Mouse (Mus musculus): ENCODE data around the gene Ugt1a10. TPM values are rescaled to one million over a fixed set of nuclear protein-coding genes. Genes with fewer than 3 reads are reported as not detected.
"Not testable (repeated sequence)": the region's sequence is repeated elsewhere in the genome, so short reads cannot be mapped to it uniquely, and the experiment has no call there.

The Ugt1a10 gene
- polyA plus RNA-seq, 1 experiment: not detected

DNA sequence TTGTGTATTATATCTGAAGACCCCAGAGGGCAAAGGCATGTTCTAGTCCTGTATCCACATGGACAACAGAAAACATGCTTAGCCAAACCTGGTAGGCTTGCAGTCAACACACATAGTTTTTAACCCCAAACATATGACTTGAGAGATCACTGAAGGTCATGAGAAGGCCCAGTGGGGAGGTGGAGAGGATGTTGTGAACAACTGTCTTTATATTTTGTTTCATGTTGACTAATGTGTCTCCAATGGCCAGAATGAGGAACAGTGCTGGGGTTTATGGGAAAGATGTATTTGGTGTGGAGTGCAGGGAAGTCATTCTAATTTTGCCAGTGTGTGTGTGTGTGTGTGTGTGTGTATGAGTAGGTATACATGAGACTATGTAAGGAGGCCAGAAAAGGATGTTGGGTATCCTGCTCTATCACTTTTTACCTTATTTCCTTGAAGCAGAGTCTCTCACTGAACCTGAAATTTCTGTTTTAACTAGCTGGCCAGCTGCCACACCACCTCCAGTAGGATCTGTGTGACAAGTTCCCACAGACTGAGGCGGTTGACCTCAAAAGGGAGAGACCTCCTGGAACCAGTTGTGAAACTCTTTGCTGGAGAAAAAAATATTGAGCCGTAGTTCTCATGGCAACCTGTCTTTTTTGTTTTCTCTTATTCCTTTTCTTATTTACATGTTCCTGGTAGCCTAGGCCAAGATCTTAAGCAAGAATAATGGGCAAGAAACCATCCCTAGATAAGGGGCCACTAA lies 169.0 kb downstream of the Ugt1a10 start:
- Histone ChIP-seq H3K4me1 (ENCODE audit: control insufficient read depth, insufficient read depth, low read length) (no peaks in the 10 kb centered on the region), H3K4me3 (ENCODE audit: insufficient read depth, low read depth, low read length) (no peak overlapping the region), H3K27ac (ENCODE audit: insufficient read depth, low read depth, low read length) (no peak overlapping the region)
- TF ChIP-seq POLR2A (IDR thresholded peaks at IDR 0.05; ENCODE audit: insufficient read depth, low read depth, low read length) (no peak), CTCF (IDR thresholded peaks at IDR 0.05; ENCODE audit: insufficient read depth, low read depth, low read length) (no peak)
- 66% methylated on average over 2 of the region's 2 CpGs for WGBS

DNA sequence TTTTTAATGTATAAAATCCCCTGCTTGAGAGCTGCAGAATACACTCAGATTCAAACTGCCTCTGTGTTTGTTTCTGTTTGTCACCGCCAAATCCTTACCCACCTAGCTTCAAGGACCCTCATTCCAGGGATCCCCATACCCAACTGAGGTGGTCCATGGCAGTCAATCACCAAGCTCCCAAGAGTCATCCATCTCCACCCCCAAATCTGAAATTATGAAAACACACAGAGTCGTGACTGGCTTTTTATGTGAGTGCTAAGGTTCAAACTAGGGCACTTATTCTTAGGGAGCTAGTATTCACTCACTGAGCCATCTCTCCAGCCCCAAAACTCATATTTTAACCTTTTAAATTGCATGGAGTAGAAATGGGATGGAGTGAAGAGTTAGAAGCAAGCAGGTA lies 170.1 kb downstream of the Ugt1a10 start:
- not testable (repeated sequence) for H3K4me1 ChIP-seq (ENCODE audit: control insufficient read depth, insufficient read depth, low read length); H3K27ac ChIP-seq (ENCODE audit: insufficient read depth, low read depth, low read length); H3K4me3 ChIP-seq (ENCODE audit: insufficient read depth, low read depth, low read length)
- WGBS: 38% methylated on average over 2 of the region's 2 CpGs

- no peak overlapping the region for H3K27ac ChIP-seq (ENCODE audit: insufficient read depth, low read depth, low read length)
- no peak overlapping the region for H3K4me3 ChIP-seq (ENCODE audit: insufficient read depth, low read depth, low read length)
- H3K4me1 ChIP-seq (ENCODE audit: control insufficient read depth, insufficient read depth, low read length): no peaks in the 10 kb centered on the region
- TF ChIP-seq CTCF (IDR thresholded peaks at IDR 0.05; ENCODE audit: insufficient read depth, low read depth, low read length): no peak
- no peak for TF ChIP-seq POLR2A (IDR thresholded peaks at IDR 0.05; ENCODE audit: insufficient read depth, low read depth, low read length)
Measured at GRCm38 (mm10) chr1:88225741-88226140, 170.6 kb downstream of the Ugt1a10 start.

- WGBS: 50% methylated on average over 5 of the region's 5 CpGs
- no peak within 1 kb of the TSS for H3K27ac ChIP-seq (ENCODE audit: insufficient read depth, low read depth, low read length)
- no peak for TF ChIP-seq CTCF (IDR thresholded peaks at IDR 0.05; ENCODE audit: insufficient read depth, low read depth, low read length)
- no peak for TF ChIP-seq POLR2A (IDR thresholded peaks at IDR 0.05; ENCODE audit: insufficient read depth, low read depth, low read length)
- no peaks in the 10 kb centered on the region for H3K4me1 ChIP-seq (ENCODE audit: control insufficient read depth, insufficient read depth, low read length)
- H3K4me3 ChIP-seq (ENCODE audit: insufficient read depth, low read depth, low read length): no peak within 1 kb of the TSS
Measured at GRCm38 (mm10) chr1:88226670-88227379, 171.6 kb downstream of the Ugt1a10 start, which contains the start of gene Mroh2a. Gene Mroh2a, plus strand, starts transcription at chr1:88226986.

GRCm38 (mm10) chr1:88227482-88227881 lies 172.3 kb downstream of the Ugt1a10 start:
- 63% methylated on average over 2 of the region's 2 CpGs for WGBS
- TF ChIP-seq POLR2A (IDR thresholded peaks at IDR 0.05; ENCODE audit: insufficient read depth, low read depth, low read length) (no peak), CTCF (IDR thresholded peaks at IDR 0.05; ENCODE audit: insufficient read depth, low read depth, low read length) (no peak)
- Histone ChIP-seq H3K4me3 (ENCODE audit: insufficient read depth, low read depth, low read length) (no peak overlapping the region), H3K4me1 (ENCODE audit: control insufficient read depth, insufficient read depth, low read length) (no peaks in the 10 kb centered on the region), H3K27ac (ENCODE audit: insufficient read depth, low read depth, low read length) (no peak overlapping the region)

- TF ChIP-seq CTCF (IDR thresholded peaks at IDR 0.05; ENCODE audit: insufficient read depth, low read depth, low read length) (no peak), POLR2A (IDR thresholded peaks at IDR 0.05; ENCODE audit: insufficient read depth, low read depth, low read length) (no peak)
- WGBS: 74% methylated on average over 7 of the region's 7 CpGs
- Histone ChIP-seq H3K4me1 (ENCODE audit: control insufficient read depth, insufficient read depth, low read length) (no peaks in the 10 kb centered on the region), H3K4me3 (ENCODE audit: insufficient read depth, low read depth, low read length) (no peak overlapping the region), H3K27ac (ENCODE audit: insufficient read depth, low read depth, low read length) (no peak overlapping the region)
Measured at GRCm38 (mm10) chr1:88228121-88228520, 172.9 kb downstream of the Ugt1a10 start.

DNA sequence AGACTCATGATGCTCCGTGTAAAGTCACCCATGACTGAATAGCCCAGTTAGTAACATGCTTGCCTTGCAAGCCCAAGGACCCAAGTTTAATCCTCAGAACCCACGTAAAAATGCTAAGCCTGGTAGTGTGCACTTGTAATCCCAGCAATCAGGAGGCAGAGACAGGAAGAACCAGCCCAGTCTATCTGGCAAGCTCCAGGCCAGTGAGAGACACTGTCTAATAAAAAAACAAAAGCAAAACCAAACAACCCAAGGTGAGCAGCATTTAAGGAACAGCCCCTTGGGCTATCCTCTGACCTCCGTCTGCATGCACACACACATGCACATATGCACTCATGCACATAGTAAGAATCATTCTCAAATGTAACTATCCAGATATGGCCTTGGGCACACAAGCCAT lies 174.4 kb downstream of the Ugt1a10 start:
- H3K4me3 ChIP-seq (ENCODE audit: insufficient read depth, low read depth, low read length): no peak overlapping the region
- no peaks in the 10 kb centered on the region for H3K4me1 ChIP-seq (ENCODE audit: control insufficient read depth, insufficient read depth, low read length)
- WGBS: 80% methylated on average over 3 of the region's 3 CpGs
- H3K27ac ChIP-seq (ENCODE audit: insufficient read depth, low read depth, low read length): no peak overlapping the region
- no peak for TF ChIP-seq CTCF (IDR thresholded peaks at IDR 0.05; ENCODE audit: insufficient read depth, low read depth, low read length)
- TF ChIP-seq POLR2A (IDR thresholded peaks at IDR 0.05; ENCODE audit: insufficient read depth, low read depth, low read length): no peak

DNA sequence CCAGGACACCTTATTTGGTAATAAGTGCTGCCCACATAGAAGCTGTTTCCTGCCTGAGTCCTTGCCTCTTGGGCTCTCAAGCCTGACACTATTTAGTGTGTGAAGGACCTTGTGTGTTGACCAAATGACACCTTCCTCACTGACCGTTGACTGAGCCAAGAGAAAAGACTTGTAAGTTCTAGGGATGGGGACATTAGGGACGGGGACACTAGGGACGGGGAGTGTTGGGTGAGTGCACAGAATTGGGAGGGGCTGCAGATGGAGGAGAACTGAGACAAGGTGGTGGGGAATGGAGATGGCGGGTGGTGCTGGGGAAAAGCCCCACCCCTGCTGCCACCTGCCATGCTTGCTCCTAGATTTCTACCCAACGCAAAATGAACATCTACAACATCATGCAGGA lies 174.8 kb downstream of the Ugt1a10 start:
- Histone ChIP-seq H3K4me1 (ENCODE audit: control insufficient read depth, insufficient read depth, low read length) (no peaks in the 10 kb centered on the region), H3K4me3 (ENCODE audit: insufficient read depth, low read depth, low read length) (no peak overlapping the region), H3K27ac (ENCODE audit: insufficient read depth, low read depth, low read length) (no peak overlapping the region)
- no peak for TF ChIP-seq CTCF (IDR thresholded peaks at IDR 0.05; ENCODE audit: insufficient read depth, low read depth, low read length)
- TF ChIP-seq POLR2A (IDR thresholded peaks at IDR 0.05; ENCODE audit: insufficient read depth, low read depth, low read length): no peak
- 86% methylated on average over 5 of the region's 5 CpGs for WGBS

GRCm38 (mm10) chr1:88230421-88230820 lies 175.2 kb downstream of the Ugt1a10 start:
- no peak overlapping the region for H3K27ac ChIP-seq (ENCODE audit: insufficient read depth, low read depth, low read length)
- 74% methylated on average over 7 of the region's 7 CpGs for WGBS
- TF ChIP-seq CTCF (IDR thresholded peaks at IDR 0.05; ENCODE audit: insufficient read depth, low read depth, low read length) (no peak), POLR2A (IDR thresholded peaks at IDR 0.05; ENCODE audit: insufficient read depth, low read depth, low read length) (no peak)
- H3K4me1 ChIP-seq (ENCODE audit: control insufficient read depth, insufficient read depth, low read length): no peaks in the 10 kb centered on the region
- no peak overlapping the region for H3K4me3 ChIP-seq (ENCODE audit: insufficient read depth, low read depth, low read length)

Measured in olfactory bulb, adult 2 months (tissue).